Mouse (Mus musculus): ENCODE data around the gene Tsg101.

DNA sequence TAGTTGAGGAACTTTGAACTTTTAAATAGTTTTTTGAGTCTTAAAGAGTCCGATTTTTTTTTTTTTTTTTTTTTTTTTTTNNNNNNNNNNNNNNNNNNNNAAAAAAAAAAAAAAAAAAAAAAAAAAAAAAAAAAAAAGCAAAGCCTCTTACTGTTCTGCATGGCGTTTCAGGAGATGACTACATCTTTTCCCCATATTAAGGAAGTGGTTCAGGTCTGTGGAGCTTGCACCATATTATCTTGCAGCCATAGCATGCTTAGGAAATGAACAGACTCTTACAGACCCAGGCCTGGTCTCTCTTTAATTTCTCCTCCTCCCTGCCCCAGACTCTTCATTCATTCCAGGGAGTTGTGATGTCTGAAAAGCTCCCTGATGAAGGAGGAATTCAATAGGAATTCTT, 38.8 kb downstream of the Tsg101 start:
- no peak for TF ChIP-seq USF1 (IDR thresholded peaks at IDR 0.05; ENCODE audit: low read depth)
- TF ChIP-seq TCF12 (IDR thresholded peaks at IDR 0.05; ENCODE audit: insufficient read depth, poor library complexity, severe bottlenecking): no peak
- TF ChIP-seq MYOD1 (IDR thresholded peaks at IDR 0.05; ENCODE audit: control insufficient read depth in 1 of 3, insufficient read length in 2 of 3, low read depth in 2 of 3): no peak
- no peak for TF ChIP-seq MAX (IDR thresholded peaks at IDR 0.05; ENCODE audit: low read depth)
- TF ChIP-seq POLR2A (IDR thresholded peaks at IDR 0.05; ENCODE audit: insufficient read length, low read depth): no peak
- no peak for TF ChIP-seq POLR2AphosphoS2 (IDR thresholded peaks at IDR 0.05; ENCODE audit: insufficient read length, low read depth)
- TF ChIP-seq MYOG (IDR thresholded peaks at IDR 0.05; ENCODE audit: control insufficient read depth in 1 of 3, insufficient read depth in 1 of 3, insufficient read length in 2 of 3, low read depth in 2 of 3): no peak
- TF ChIP-seq TCF3 (IDR thresholded peaks at IDR 0.05; ENCODE audit: insufficient read length, low read depth): no peak
- no peak for TF ChIP-seq REST (IDR thresholded peaks at IDR 0.05; ENCODE audit: insufficient read depth, insufficient read length)
- TF ChIP-seq E2F4 (IDR thresholded peaks at IDR 0.05; ENCODE audit: insufficient read depth): no peak
